Mouse (Mus musculus): ENCODE measurements at regions not wholly inside any gene's neighbourhood (a gene's known extent, or its start where the extent isn't known, plus 50 kb on each side); places are given as distances from the start of the nearest gene placed in this dataset.

GRCm38 (mm10) chr16:50070728-50071127 is 270.4 kb downstream of the Cd47 start:
- 0 out of 2 replicates have a peak, but pooled peaks have one; percentile 42 for ATAC-seq (replicated peaks; ENCODE audit: low FRiP score, low TSS enrichment, poor library complexity, severe bottlenecking)

- ATAC-seq (replicated peaks; ENCODE audit: low FRiP score, low TSS enrichment, poor library complexity, severe bottlenecking), result no peak
Observed at GRCm38 (mm10) chr16:50072853-50073360, 272.6 kb downstream of the Cd47 start.

- ATAC-seq (replicated peaks; ENCODE audit: low FRiP score, low TSS enrichment, poor library complexity, severe bottlenecking), result peak; percentile 81
Observed at GRCm38 (mm10) chr16:50073979-50074378, 273.6 kb downstream of the Cd47 start.

- ATAC-seq (replicated peaks; ENCODE audit: low FRiP score, low TSS enrichment, poor library complexity, severe bottlenecking), result no peak
Observed at GRCm38 (mm10) chr16:50075641-50076040, 275.3 kb downstream of the Cd47 start.

- ATAC-seq (replicated peaks; ENCODE audit: low FRiP score, low TSS enrichment, poor library complexity, severe bottlenecking), result no peak
Observed at GRCm38 (mm10) chr16:50081511-50081910, 281.2 kb downstream of the Cd47 start.

- ATAC-seq (replicated peaks; ENCODE audit: low FRiP score, low TSS enrichment, poor library complexity, severe bottlenecking), result no peak
Observed at GRCm38 (mm10) chr16:50092318-50092717, 292.0 kb downstream of the Cd47 start.

- no peak for ATAC-seq (replicated peaks; ENCODE audit: low FRiP score, low TSS enrichment, poor library complexity, severe bottlenecking)
Observed at GRCm38 (mm10) chr16:50092780-50093179, 292.4 kb downstream of the Cd47 start.

GRCm38 (mm10) chr16:50095858-50096551 is 295.7 kb downstream of the Cd47 start:
- peak; percentile 99 for ATAC-seq (replicated peaks; ENCODE audit: low FRiP score, low TSS enrichment, poor library complexity, severe bottlenecking)

- ATAC-seq (replicated peaks; ENCODE audit: low FRiP score, low TSS enrichment, poor library complexity, severe bottlenecking), result peak; percentile 45
Observed at GRCm38 (mm10) chr16:50096563-50096962, 296.2 kb downstream of the Cd47 start.

- peak; percentile 37; the same call in 1 of the 2 replicates for ATAC-seq (replicated peaks; ENCODE audit: low FRiP score, low TSS enrichment, poor library complexity, severe bottlenecking)
Observed at GRCm38 (mm10) chr16:50103340-50103739, 303.0 kb downstream of the Cd47 start.

GRCm38 (mm10) chr16:50118150-50118549 is 314.0 kb downstream of the Bbx start:
- 0 out of 2 replicates have a peak, but pooled peaks have one; percentile 50 for ATAC-seq (replicated peaks; ENCODE audit: low FRiP score, low TSS enrichment, poor library complexity, severe bottlenecking)

- no peak for ATAC-seq (replicated peaks; ENCODE audit: low FRiP score, low TSS enrichment, poor library complexity, severe bottlenecking)
Observed at GRCm38 (mm10) chr16:50122460-50122859, 309.7 kb downstream of the Bbx start.

GRCm38 (mm10) chr16:50124646-50125045 is 307.5 kb downstream of the Bbx start:
- no peak for ATAC-seq (replicated peaks; ENCODE audit: low FRiP score, low TSS enrichment, poor library complexity, severe bottlenecking)

- ATAC-seq (replicated peaks; ENCODE audit: low FRiP score, low TSS enrichment, poor library complexity, severe bottlenecking), result no peak
Observed at GRCm38 (mm10) chr16:50125564-50125963, 306.6 kb downstream of the Bbx start.

GRCm38 (mm10) chr16:50131406-50131805 is 300.8 kb downstream of the Bbx start:
- no peak; the same call in 1 of the 2 replicates for ATAC-seq (replicated peaks; ENCODE audit: low FRiP score, low TSS enrichment, poor library complexity, severe bottlenecking)
